Mouse (Mus musculus) hindbrain, embryonic 11.5 days (tissue): Measurements from ENCODE around the gene Fam120a. TPM values are rescaled to one million over a fixed set of nuclear protein-coding genes. Genes with fewer than 3 reads are reported as not detected.

Experiments used
- ATAC-seq: fragments of 200-750 bp; cut with Nextera tagmentation; 2 replicates; pipeline ENCODE4 v1.8.0; 2017; ENCODE audit warnings: mild to moderate bottlenecking, moderate TSS enrichment, moderate library complexity; ENCODE audit not compliant: low FRiP score
- DNase-seq: peaks from one replicate; pipeline ENCODE4 v3.0.0-alpha.2; 2015; ENCODE audit warnings: low spot score
- H3K27ac ChIP-seq: fragments of 300-500 bp; sonication (generic); 2 replicates; pipeline ENCODE4 v1.5.1; 2014; ENCODE audit warnings: mild to moderate bottlenecking, low read depth, low read length
- H3K27me3 ChIP-seq: fragments of 300-500 bp; sonication (generic); 2 replicates; pipeline ENCODE4 v1.6.1; 2014; ENCODE audit warnings: mild to moderate bottlenecking, low read length, moderate library complexity, mixed read lengths; ENCODE audit not compliant: control insufficient read depth, insufficient read depth
- H3K36me3 ChIP-seq: fragments of 300-500 bp; sonication (generic); 2 replicates; pipeline ENCODE4 v1.6.1; 2014; ENCODE audit warnings: mild to moderate bottlenecking, low read length, moderate library complexity, mixed read lengths; ENCODE audit not compliant: control insufficient read depth, insufficient read depth
- H3K4me1 ChIP-seq: fragments of 300-500 bp; sonication (generic); replicated peaks from 2 replicates; pipeline ENCODE4 v1.6.1; 2014; ENCODE audit warnings: low read length, mixed read lengths; ENCODE audit not compliant: control insufficient read depth, insufficient read depth
- H3K4me2 ChIP-seq: fragments of 300-500 bp; sonication (generic); replicated peaks from 2 replicates; pipeline ENCODE4 v1.6.1; 2014; ENCODE audit warnings: mild to moderate bottlenecking, low read depth, low read length
- H3K4me3 ChIP-seq: fragments of 300-500 bp; sonication (generic); 2 replicates; pipeline ENCODE4 v1.5.1; 2014; ENCODE audit warnings: low read depth, low read length
- H3K9ac ChIP-seq: fragments of 300-500 bp; sonication (generic); 2 replicates; pipeline ENCODE4 v1.6.1; 2014; ENCODE audit warnings: low read depth, low read length
- H3K9me3 ChIP-seq: fragments of 300-500 bp; sonication (generic); 2 replicates; pipeline ENCODE4 v1.6.1; 2016; ENCODE audit warnings: low read length; ENCODE audit not compliant: control insufficient read depth
- WGBS: fragments of 180-500 bp; shearing (Covaris S2); extraction: QIAGEN DNeasy Blood & Tissue Kit; methylation state at CpG from one replicate; pipeline ENCODE4 v1.1.7; 2014; 5-methylcytosine and 5-hydroxymethylcytosine counted together
- polyA plus RNA-seq: library from polyadenylated mRNA; unstranded; fragments of >200 nt; fragmentation: Nextera tagmentation; extraction: Ambion mirVana; gene quantifications from 2 replicates; pipeline ENCODE4 v1.2.1, GENCODE M21; 2014

The Fam120a gene
- polyA plus RNA-seq, 1 experiment from 2014 or later: 24.9 TPM

GRCm38 (mm10) chr13:48958608-48959007, 9.2 kb downstream of the Fam120a start:
- H3K4me2 ChIP-seq: no peak overlapping the region
- no peaks in the 10 kb centered on the region for H3K36me3 ChIP-seq
- DNase-seq (no peak), ATAC-seq (no peak)
- no peaks in the 10 kb centered on the region for H3K4me1 ChIP-seq
- no peaks in the 10 kb centered on the region for H3K9me3 ChIP-seq
- WGBS: 76% methylated on average over 4 of the region's 4 CpGs
- H3K27ac ChIP-seq: no peak overlapping the region
- no peak overlapping the region for H3K4me3 ChIP-seq
- H3K27me3 ChIP-seq: no peaks in the 10 kb centered on the region
- no peak overlapping the region for H3K9ac ChIP-seq

GRCm38 (mm10) chr13:48954825-48955224, 13.0 kb downstream of the Fam120a start:
- H3K9me3 ChIP-seq: no peaks in the 10 kb centered on the region
- no peak overlapping the region for H3K4me2 ChIP-seq
- no peaks in the 10 kb centered on the region for H3K27me3 ChIP-seq
- DNase-seq (no peak), ATAC-seq (no peak)
- no peak overlapping the region for H3K4me3 ChIP-seq
- no peak overlapping the region for H3K9ac ChIP-seq
- no peaks in the 10 kb centered on the region for H3K4me1 ChIP-seq
- no peak overlapping the region for H3K27ac ChIP-seq
- H3K36me3 ChIP-seq: no peaks in the 10 kb centered on the region
- 91% methylated on average over 4 of the region's 4 CpGs for WGBS

- Histone ChIP-seq H3K4me3 (no peak overlapping the region), H3K4me1 (no peaks in the 10 kb centered on the region), H3K27ac (no peak overlapping the region), H3K9me3 (no peaks in the 10 kb centered on the region), H3K27me3 (no peaks in the 10 kb centered on the region), H3K9ac (no peak overlapping the region), H3K4me2 (no peak overlapping the region), H3K36me3 (peaks cover 2% of the 10 kb centered on the region; the same call in 1 of the 2 replicates)
- 82% methylated on average over 5 of the region's 5 CpGs for WGBS
- DNase-seq: no peak
- no peak for ATAC-seq
These were observed 17.1 kb downstream of the Fam120a start for GRCm38 (mm10) chr13:48950600-48951241.

- H3K4me1 ChIP-seq: no peaks in the 10 kb centered on the region
- ATAC-seq (no peak), DNase-seq (no peak)
- no peak overlapping the region for H3K27ac ChIP-seq
- no peaks in the 10 kb centered on the region for H3K9me3 ChIP-seq
- H3K36me3 ChIP-seq: peaks cover 2% of the 10 kb centered on the region; the same call in 1 of the 2 replicates
- no peak overlapping the region for H3K4me3 ChIP-seq
- 93% methylated on average over 6 of the region's 6 CpGs for WGBS
- no peak overlapping the region for H3K9ac ChIP-seq
- no peaks in the 10 kb centered on the region for H3K27me3 ChIP-seq
- H3K4me2 ChIP-seq: no peak overlapping the region
These were observed 18.9 kb downstream of the Fam120a start for GRCm38 (mm10) chr13:48948951-48949350.

- H3K9ac ChIP-seq: no peak overlapping the region
- ATAC-seq (no peak), DNase-seq (no peak)
- no peak overlapping the region for H3K27ac ChIP-seq
- 88% methylated on average over 1 of the region's 1 CpGs for WGBS
- H3K9me3 ChIP-seq: no peaks in the 10 kb centered on the region
- no peak overlapping the region for H3K4me2 ChIP-seq
- H3K4me1 ChIP-seq: no peaks in the 10 kb centered on the region
- H3K27me3 ChIP-seq: no peaks in the 10 kb centered on the region
- no peak overlapping the region for H3K4me3 ChIP-seq
- H3K36me3 ChIP-seq: peaks cover 2% of the 10 kb centered on the region; the same call in 1 of the 2 replicates
These were observed 23.2 kb downstream of the Fam120a start for GRCm38 (mm10) chr13:48944571-48944970.

GRCm38 (mm10) chr13:48942471-48942870, 25.3 kb downstream of the Fam120a start:
- Histone ChIP-seq H3K27ac (no peak overlapping the region), H3K36me3 (peaks cover 2% of the 10 kb centered on the region; the same call in 1 of the 2 replicates), H3K4me3 (no peak overlapping the region), H3K9ac (no peak overlapping the region), H3K4me1 (no peaks in the 10 kb centered on the region), H3K4me2 (no peak overlapping the region), H3K9me3 (no peaks in the 10 kb centered on the region), H3K27me3 (no peaks in the 10 kb centered on the region)
- WGBS: 91% methylated on average over 2 of the region's 2 CpGs
- DNase-seq (no peak), ATAC-seq (no peak)

- Histone ChIP-seq H3K36me3 (peaks cover 2% of the 10 kb centered on the region; the same call in 1 of the 2 replicates), H3K4me2 (no peak overlapping the region), H3K9me3 (no peaks in the 10 kb centered on the region), H3K9ac (no peak overlapping the region), H3K4me1 (no peaks in the 10 kb centered on the region), H3K4me3 (no peak overlapping the region), H3K27me3 (no peaks in the 10 kb centered on the region), H3K27ac (no peak overlapping the region)
- ATAC-seq (no peak), DNase-seq (no peak)
- WGBS: 84% methylated on average over 3 of the region's 3 CpGs
These were observed 26.0 kb downstream of the Fam120a start for GRCm38 (mm10) chr13:48941773-48942172.

GRCm38 (mm10) chr13:48934597-48934996, 33.2 kb downstream of the Fam120a start:
- no peak overlapping the region for H3K9ac ChIP-seq
- ATAC-seq: no peak

GRCm38 (mm10) chr13:48932692-48933091, 35.1 kb downstream of the Fam120a start:
- DNase-seq (no peak), ATAC-seq (no peak)
- H3K36me3 ChIP-seq: no peaks in the 10 kb centered on the region

More at GRCm38 (mm10) chr13:48934597-48934996, 33.2 kb downstream of the Fam120a start:
- Histone ChIP-seq H3K9me3 (no peaks in the 10 kb centered on the region), H3K4me2 (no peak overlapping the region), H3K27ac (no peak overlapping the region), H3K36me3 (no peaks in the 10 kb centered on the region), H3K4me3 (no peak overlapping the region), H3K27me3 (no peaks in the 10 kb centered on the region), H3K4me1 (no peaks in the 10 kb centered on the region)
- WGBS: 82% methylated on average over 6 of the region's 6 CpGs
- no peak for DNase-seq

More at GRCm38 (mm10) chr13:48932692-48933091, 35.1 kb downstream of the Fam120a start:
- H3K4me2 ChIP-seq: no peak overlapping the region
- no peak overlapping the region for H3K9ac ChIP-seq
- no peaks in the 10 kb centered on the region for H3K9me3 ChIP-seq
- no peaks in the 10 kb centered on the region for H3K27me3 ChIP-seq
- WGBS: 95% methylated on average over 3 of the region's 3 CpGs
- no peak overlapping the region for H3K27ac ChIP-seq
- no peak overlapping the region for H3K4me3 ChIP-seq
- H3K4me1 ChIP-seq: no peaks in the 10 kb centered on the region
